Mouse (Mus musculus) mouse trophoblast stem cell (cell line): ENCODE measurements around the gene Ccnd3.

ENCODE experiments used
- in situ Hi-C, 2 experiments: fragments of 300-500 bp; cut with MseI, MboI; formaldehyde crosslinking; loops; 2 replicates in 1 of 2; 3 replicates in 1 of 2; pipeline ENCODE4 v1.15.1; 2025

Gene Ccnd3

DNA sequence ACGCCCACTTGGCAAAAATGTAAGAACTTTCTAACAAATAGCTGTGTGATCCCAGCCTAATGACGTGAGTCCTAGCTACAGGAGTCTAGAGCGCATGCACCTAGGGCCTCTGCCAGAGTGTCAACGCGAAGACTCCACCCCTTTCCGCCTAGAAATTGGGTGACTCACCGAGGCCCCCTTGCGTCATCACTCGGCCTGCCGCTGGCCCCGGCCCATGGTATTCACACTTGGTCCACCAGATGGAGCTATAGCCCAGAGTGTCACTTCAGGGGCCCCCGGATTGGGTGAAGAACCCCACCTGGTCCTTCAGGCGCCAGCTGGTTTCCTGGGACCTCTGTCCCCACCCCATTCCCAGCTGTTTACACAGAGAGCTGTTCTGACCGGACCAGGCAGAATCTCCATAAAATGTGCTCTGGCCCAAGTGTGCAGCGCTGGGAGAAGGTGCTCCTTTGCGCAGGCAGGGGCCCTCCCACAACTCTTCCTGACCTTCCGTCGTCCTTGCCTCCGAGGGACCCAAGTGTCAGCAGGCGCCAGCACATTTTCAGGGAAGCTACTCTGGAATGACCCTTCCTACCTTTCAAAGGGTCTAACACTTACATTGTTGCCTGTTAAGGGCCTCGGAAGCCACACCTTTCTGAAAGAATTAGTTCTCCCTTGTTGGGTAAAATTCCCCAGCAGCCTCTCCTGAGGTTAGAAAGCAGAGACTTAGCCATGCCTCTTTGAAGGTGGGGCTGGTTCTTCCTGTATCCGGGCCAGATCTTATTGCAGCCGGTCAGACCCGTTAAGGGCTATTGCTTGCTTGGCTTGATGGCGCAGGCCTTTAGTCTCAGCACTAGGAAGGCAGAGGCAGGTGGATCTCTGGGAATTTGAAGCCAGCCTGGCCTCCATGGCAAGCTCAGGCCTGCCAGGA, 6.5 kb downstream of the Ccnd3 start:
- in situ Hi-C loops = loop anchor here (5.0 kb wide), 2 partner anchors 86 to 91 kb away; no protein-coding TSS in a partner anchor

DNA sequence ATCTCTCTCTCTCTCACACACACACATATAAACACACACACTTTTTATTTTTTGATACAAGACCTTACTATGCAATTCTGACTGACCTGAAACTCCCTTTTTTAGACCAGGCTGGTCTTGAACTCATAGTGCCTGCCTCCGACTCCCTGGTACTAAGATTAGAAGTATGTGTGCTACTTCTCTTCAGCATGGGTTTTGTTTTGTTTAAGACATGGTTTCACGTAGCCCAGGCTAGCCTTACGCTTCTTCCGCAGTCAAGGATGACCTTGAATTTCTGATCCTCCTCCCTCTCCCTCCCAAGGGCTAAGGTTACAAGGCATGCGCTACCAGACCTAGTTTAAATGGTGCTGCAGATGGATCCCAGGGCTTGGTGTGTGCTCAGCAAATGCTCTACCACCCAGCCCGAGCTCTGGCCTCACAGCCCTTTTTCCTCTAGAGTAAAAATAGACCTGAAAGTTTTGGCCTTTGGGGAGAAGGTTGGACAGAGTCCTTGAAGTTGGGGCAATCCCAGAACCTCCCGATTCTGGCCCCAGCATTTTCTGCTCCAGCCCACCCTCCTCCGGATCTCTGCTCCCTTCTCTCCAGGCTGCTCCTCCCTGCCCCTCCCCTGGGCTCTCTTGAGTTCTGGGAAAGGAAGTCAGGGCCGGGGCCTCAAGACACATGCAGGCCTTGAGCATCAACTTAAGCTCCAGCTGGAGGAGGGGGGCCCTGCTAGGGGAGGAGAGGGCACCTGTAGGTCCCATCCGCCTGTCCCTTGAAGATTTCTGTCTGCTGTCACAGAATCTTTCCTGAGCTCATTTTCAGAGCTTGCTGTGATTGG, 8.3 kb downstream of the Ccnd3 start:
- in situ Hi-C loops = loop anchor here (5.0 kb wide), 2 partner anchors 84 to 89 kb away; no protein-coding TSS in a partner anchor

DNA sequence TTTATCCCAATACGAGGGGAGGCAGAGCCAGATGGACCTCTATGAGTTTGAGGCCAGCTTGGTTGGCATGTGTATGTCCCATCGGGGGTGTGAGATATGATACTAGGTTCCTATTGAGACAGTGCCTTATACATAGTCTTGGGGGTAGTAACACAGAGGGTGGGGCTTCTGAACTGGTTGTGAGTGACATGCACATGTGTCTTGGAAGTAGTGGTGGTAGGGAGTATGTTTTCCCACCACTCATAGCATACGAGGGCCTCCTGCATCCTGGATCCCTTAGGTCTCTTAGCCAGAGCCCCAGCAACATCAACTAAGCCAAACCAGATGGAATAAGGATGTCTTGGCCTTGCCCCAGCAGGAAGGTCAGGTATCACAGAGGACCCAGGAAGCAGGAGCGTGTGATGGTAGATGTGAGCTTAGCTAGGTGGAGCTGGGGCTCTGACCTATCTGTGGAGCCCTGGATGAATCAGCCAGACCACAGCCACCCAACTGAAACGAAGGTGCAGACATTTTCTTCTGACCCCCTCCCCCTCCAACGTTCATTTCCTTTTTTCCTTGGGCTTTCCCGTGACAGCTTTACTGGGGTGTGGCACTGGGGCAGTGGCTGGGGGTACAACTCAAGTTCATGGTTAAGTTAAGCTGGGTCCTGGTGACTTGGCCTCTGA, 10.5 kb downstream of the Ccnd3 start:
- in situ Hi-C loops = no loop called here

DNA sequence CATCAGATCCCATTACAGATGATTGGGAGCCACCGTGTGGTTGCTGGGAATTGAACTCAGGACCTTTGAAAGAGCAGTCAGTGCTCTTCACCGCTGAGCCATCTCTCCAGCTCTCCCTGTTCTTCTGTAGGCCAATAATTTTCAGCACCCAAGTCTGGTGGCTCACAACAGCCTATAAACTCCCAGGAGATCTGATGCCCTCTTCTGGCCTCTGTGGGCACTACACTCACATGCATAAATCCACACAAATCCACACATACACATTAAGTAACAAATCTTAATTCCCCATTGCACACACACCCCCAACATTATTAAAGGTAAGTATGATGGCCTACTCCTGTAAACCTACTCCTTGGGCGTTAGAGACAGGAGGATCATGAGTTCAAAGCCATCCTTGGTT, 11.4 kb downstream of the Ccnd3 start:
- in situ Hi-C loops = no loop called here

DNA sequence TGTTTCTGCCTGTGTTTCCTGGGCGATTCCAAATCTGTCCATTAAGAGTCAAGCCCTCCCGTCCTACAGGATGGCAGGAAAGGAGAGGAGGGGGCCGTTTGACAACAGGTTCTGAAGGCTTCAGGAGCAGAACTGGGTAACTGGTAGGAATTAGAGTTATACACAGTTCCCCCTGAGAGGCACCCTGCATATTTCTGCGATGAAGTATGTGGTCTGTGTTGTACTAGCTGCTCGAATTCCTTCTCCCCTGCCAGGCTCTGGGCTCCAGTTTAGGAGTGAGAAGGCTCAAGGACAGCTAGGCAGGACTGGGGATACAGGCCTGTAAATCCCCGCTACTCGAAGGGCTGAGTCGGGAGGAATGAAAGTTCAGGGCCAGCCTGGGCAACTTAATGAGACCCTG, 13.4 kb downstream of the Ccnd3 start:
- in situ Hi-C loops = no loop called here

DNA sequence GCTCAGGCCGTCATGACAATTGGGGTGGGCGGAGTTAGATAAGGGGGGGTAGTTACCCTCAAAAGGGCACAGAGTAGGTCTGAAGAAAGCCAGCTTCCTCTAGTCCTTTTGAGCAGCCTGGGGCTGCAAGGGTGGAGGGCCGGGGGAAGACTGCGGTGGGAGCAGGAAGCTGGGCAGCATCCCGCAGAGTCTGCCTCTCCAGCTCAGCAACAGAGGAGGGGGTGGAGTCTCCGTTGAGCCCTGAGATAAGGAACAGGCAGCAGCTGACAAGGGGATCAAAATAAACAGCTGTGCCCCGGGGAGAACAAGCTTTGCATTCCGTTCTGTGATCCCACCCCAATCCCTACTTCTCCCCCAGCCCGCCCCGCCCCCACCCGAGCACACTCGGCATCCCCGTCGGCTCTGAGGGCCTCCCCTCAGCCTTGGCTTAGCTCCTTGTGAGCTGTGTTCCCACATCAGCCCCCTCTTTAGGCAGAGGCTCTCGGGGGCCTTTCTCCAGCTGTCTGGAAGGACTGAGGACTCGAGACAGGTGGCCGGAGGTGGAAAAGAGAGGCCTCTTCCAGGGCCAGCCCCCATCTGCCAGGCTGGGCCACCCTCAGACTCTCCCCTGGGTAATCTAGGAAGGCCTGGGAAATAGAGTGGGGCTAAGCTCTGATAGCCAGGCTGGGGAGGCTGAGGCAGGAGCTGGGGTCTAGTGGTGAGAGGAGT, 16.9 kb downstream of the Ccnd3 start:
- in situ Hi-C loops = no loop called here

DNA sequence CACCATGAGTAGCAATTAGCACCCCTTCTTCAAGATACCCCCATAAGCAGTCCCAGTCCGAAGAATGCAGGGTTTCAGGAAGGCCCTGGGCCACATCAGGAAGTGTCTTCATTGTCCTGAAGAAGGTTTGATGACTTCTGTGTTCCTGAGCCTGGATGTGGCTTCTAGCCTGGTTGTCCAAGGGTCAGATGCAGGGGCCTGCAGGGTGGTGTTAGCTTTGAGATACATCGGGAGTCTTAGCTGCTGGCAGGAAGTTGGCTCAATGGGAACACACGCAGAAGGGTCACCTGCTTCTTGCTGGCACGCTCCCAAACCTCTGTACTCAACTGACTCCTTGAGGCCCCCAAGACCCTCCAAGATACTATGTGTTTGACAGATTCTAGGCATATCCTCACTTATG, 17.7 kb downstream of the Ccnd3 start:
- in situ Hi-C loops = no loop called here

DNA sequence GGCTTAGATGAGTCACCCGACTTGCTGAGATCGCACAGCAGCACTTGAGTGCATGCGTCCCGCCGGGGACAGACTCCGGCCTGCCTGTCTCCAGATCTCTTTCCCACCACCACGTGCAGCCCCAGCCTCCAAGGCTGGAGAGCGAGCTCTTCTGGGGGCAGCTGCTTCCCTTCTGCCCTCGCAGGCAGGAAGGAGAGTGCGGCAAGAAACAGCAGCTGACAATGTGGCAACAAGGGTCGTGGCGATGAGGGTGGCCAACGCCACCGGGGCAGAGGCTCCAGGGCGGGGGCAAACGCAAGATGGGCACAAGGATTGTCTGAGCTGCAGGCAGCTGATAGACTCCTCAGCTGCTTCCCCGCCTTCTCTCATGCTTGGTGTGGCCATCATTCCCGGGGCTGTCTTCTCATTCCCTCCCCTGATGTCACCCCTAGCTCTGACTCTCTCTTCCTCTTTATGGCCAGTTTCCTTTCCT, 18.4 kb downstream of the Ccnd3 start:
- in situ Hi-C loops = no loop called here

DNA sequence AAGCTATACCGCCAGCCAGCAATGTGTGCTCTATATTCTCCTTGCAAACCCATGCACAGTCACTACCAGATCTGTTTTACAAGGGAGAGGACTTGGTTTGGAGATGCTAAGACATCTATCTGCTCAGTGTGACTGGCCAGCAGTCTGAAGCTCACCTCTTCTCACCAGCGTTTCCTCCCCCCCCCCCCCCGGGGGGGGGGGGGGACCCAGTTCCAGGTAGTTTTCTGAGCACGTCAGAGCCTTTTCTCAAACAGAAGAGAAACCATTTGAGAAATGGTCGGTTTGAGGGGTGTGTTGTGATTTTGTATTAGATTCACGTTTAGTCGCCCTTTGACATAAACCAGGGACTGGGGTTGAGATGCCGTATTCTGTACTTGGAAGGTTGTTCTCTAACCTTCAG, 19.2 kb downstream of the Ccnd3 start:
- in situ Hi-C loops = no loop called here

DNA sequence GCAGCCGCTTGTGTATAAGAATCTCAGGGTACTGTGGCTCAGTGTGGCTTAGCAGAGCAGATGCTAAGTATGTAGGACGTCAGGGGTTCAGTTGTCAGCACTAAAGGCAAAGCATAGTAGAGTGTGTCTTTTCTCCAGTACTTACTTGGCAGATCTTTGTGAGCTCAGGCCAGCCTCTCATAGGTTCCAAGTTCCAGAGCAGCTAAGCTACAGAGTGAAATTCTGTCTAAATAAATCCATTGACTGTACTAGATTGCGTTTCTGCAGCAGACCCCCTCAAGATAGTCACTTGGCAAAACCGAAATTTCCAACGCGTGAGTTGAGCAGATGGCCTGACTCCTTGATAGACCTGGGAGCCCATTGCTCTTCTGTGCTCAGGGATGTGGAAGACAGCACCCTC, 20.1 kb downstream of the Ccnd3 start:
- in situ Hi-C loops = no loop called here

DNA sequence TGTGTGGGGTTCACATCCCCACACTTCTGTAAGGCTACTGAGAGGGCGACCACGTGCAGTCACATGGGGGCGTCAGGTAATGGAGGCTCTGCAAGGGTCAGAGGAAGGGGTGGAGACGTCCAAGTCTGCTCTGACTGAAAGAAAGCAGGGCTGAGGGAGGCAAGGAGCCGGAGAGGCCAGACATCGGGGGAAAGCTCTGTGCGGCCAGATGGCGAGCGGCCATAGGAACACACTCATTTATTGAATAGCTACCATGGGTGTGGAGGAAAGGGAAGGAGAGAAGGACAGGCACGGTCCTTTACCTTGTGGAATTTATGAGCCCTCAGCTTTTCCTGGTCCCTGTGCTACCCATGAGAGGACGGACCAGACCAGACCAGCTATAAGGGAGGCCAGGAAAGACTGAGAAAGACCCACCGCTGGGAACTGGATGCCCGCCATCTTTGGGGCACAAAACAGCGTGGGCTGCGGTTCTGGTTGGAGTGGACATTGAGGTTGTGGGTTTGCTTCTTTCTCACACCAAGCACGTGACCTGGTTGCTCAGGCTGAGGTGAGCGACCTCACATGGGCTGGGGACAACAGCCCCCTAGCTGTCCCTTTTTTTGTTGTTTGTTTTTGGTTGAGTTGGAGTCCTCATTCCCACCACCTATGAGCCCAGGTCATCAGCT, 22.1 kb downstream of the Ccnd3 start:
- in situ Hi-C loops = no loop called here

DNA sequence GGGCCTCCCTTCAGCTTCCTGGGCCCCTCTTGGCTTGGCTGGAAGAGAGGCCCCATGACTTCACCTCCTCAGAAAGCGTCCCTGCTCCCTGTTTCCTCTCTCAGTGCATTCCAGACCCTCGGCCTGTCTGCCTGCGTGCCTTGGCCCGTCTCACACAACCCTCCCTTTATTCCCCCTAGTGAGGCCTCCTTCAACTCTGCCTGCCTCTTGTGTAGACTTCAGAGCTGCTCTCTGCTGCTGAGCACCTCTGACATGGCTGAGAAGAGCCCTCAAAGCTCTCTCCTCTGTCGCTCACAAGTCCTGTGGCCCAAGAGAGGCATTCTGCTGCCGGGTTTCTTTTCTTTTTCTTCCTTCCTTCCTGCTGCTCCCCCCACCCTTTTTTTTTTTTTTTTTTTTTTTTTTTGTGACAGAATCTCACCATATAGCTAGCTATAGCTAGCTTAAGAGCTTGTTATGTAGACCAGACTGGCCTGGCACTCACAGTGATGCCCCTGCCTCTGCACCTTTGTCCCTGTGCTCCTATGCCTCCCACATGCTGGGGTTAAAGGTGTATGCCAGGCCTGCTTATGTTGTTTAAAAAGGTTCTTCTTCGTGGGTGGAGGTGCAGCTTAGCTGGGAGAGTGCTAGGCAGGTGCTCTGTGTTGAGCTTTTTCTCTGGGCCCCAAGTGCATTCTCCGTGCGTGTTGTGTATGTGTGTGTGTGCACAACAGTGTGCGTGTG, 22.9 kb downstream of the Ccnd3 start:
- in situ Hi-C loops = no loop called here

DNA sequence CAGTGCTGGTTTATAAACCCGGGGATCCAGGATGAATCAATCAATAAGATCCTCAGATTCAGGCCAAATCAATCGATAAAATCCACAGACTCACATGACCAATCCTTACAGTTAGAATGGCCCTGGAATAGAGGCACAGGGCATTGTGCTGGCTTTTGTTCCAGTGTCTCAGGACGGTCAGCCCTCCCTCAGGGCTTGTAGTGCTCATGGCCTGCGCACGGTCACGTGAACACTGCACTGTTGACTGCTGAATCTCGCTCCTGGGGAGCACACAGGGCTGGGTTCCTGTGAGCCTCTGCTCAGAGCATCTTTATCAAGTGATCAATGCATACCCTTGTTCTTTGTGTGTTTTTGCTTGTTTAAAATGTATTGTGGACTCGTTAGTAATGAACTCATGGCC, 24.1 kb downstream of the Ccnd3 start:
- in situ Hi-C loops = no loop called here

DNA sequence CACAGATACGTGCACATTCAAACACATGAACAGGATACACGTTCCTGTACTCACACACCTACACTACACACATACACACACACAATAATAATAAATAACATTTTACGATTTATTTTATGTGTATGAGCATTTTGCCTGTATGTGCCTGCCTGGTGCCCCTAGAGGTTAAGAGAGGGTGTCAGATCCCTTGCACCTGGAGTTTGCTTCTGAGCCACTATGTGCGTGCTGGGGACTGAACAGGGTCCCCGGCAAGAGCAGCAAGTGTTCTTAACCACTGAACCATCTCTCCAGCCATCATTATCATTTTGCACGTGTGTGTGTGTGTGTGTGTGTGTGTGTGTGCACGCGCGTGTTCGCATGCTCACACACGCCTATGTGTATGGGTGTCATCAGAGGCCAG, 24.7 kb downstream of the Ccnd3 start:
- in situ Hi-C loops = no loop called here

DNA sequence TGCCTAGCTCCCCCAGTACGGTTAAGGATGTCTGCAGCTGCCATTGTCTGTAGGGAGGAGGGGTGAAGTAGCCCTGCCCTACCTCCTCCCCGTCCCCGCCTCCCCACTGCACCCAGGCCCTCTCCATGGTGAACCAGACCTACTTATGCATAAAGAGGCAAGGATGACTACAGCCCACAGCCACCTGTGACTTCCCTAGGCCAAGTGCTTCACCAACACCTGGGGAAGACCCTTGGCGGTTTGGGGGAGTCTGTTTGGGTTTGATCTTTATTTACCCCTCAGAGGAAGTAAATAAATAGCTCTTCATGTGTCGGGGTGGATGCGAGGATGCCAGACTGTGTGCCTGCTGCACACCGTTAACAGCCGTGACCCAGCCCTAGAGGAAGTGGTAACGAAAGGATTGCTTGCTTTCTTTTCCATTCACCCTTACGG, 26.6 kb downstream of the Ccnd3 start:
- in situ Hi-C loops = no loop called here

DNA sequence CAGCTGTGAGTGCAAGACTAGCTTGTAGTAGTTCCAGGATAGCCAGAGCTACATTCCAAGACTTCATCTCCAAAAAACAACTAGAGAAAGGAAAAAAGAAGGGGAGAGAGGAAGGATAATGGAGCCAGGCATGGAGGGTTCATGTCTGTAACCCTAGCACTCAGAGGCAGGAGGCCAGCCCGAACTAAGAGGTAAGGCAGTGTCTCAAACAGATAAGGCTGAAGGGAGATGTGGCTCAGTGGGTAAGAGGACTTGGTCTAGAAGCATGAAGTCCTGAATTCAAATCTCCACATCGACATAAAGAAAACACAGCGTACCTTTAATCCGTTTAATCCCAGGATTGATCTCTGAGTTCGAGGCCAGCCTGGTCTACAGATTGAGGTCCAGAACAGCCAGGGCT, 27.5 kb downstream of the Ccnd3 start:
- in situ Hi-C loops = no loop called here

DNA sequence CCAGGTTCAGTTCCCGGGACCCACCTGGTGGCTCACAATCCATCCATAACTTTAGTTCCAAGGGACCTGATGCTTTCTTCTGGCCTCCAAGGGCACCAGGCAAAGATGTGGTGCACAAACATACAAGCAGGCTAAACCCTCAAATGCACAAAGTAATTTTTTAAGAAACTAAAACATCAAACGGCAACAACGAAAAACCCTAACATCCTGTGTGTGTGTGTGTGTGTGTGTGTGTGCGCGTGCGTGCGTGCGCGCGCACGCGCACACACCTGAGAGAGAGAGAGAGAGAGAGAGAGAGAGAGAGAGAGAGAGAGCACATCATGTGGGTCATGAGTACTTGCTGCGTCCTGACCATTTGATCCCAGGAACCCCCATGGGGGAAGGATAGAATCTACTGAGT, 28.8 kb downstream of the Ccnd3 start:
- in situ Hi-C loops = no loop called here

DNA sequence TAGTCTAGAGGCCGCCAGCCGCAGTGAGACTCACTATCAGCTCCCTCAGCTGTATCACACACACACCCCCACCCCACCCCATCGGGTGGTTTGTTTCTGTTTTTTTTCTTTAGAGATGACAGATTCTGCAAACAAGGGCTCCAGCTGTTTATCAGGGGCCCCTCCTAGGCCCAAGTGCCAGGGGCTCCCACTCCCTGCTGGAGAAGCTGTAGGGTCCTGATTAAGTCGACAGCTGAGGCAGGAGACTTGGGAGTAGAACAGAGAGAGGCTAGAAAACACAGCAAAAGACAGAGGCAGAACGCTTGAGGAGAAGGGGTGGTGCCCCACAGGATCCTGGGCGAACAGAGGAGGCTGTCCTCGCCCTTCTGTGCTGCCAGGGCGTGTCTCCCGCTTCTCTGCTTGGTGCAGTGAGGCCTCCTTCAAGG, 31.0 kb downstream of the Ccnd3 start:
- in situ Hi-C loops = no loop called here

DNA sequence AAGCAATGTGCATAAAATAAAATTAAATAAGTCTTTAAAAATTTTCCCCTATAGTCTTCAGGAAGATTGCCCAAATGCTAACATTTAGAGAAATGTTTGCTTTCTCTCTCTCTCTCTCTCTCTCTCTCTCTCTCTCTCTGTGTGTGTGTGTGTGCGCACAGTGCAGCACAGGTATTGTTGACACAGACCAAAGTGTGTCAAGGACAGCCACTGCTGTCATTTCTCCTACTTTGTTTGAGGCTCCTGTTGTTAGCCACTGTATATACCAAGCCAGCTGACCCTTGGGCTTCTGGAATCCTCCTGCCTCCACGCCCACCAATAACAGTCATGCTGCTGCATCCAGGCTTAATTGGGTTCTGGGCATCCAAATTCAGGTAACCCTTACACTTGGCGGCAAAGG, 33.2 kb downstream of the Ccnd3 start:
- in situ Hi-C loops = no loop called here

DNA sequence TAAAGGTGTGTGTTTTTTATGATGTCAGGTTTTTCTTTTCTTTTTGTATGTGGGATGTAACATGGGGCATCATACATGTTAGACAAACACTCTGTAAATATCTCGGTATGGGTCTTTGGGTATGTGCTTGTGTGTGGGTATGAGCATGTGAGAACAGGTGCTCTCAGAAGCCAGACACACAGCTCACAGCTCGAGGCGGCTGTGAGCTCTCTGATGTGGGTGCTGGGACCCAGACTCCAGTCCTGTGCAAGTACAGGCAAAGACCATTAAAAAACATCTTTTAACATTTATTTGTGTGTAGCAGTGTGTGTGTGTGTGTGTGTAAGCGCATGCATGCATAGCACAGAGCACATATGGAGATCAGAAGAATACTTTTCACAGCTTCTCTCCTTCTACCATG, 34.3 kb downstream of the Ccnd3 start:
- in situ Hi-C loops = no loop called here
